Mouse (Mus musculus) liver, embryonic 15.5 days (tissue): Measurements from ENCODE around the gene RPS10-NUDT3. TPM values are rescaled to one million over a fixed set of nuclear protein-coding genes. Genes with fewer than 3 reads are reported as not detected.
A peak's percentile ranks its signal among the peaks of the same experiment; 100 is the strongest.

Experiments used
- ATAC-seq: fragments of 200-750 bp; cut with Nextera tagmentation; 2 replicates; pipeline ENCODE4 v1.8.0; 2017; ENCODE audit warnings: moderate number of reproducible peaks, mild to moderate bottlenecking, moderate library complexity; ENCODE audit not compliant: insufficient read depth
- H3K27ac ChIP-seq: fragments of 300-500 bp; sonication (generic); replicated peaks from 2 replicates; pipeline ENCODE4 v1.5.1; 2015; ENCODE audit warnings: mild to moderate bottlenecking, inconsistent platforms
- H3K27me3 ChIP-seq: fragments of 300-500 bp; sonication (generic); 2 replicates; pipeline ENCODE4 v1.6.1; 2015; ENCODE audit warnings: mild to moderate bottlenecking, inconsistent platforms
- H3K36me3 ChIP-seq: fragments of 300-500 bp; sonication (generic); replicated peaks from 2 replicates; pipeline ENCODE4 v1.6.1; 2015; ENCODE audit warnings: moderate library complexity, mild to moderate bottlenecking, inconsistent platforms
- H3K4me1 ChIP-seq: fragments of 300-500 bp; sonication (generic); replicated peaks from 2 replicates; pipeline ENCODE4 v1.6.1; 2015; ENCODE audit warnings: inconsistent platforms
- H3K4me2 ChIP-seq: fragments of 300-500 bp; sonication (generic); 2 replicates; pipeline ENCODE4 v1.6.1; 2015; ENCODE audit warnings: moderate library complexity, mild to moderate bottlenecking, inconsistent platforms
- H3K4me3 ChIP-seq: fragments of 300-500 bp; sonication (generic); replicated peaks from 2 replicates; pipeline ENCODE4 v1.5.1; 2015; ENCODE audit warnings: mild to moderate bottlenecking, inconsistent platforms
- H3K9ac ChIP-seq: fragments of 300-500 bp; sonication (generic); 2 replicates; pipeline ENCODE4 v1.6.1; 2015; ENCODE audit warnings: moderate library complexity, mild to moderate bottlenecking, inconsistent platforms
- H3K9me3 ChIP-seq: fragments of 300-500 bp; sonication (generic); replicated peaks from 2 replicates; pipeline ENCODE4 v1.6.1; 2016; ENCODE audit warnings: inconsistent platforms
- WGBS: fragments of 180-500 bp; shearing (Covaris S2); methylation state at CpG from one replicate; pipeline ENCODE4 v1.1.7; 2015; ENCODE audit warnings: mixed read lengths; ENCODE audit not compliant: insufficient replicate concordance; 5-methylcytosine and 5-hydroxymethylcytosine counted together
- polyA plus RNA-seq: library from polyadenylated mRNA; unstranded; fragments of >200 nt; fragmentation: Nextera tagmentation; extraction: Ambion mirVana; gene quantifications from 2 replicates; pipeline ENCODE4 v1.2.1, GENCODE M21; 2015

RPS10-NUDT3 gene
- polyA plus RNA-seq, 1 experiment from 2014 or later: not detected

DNA sequence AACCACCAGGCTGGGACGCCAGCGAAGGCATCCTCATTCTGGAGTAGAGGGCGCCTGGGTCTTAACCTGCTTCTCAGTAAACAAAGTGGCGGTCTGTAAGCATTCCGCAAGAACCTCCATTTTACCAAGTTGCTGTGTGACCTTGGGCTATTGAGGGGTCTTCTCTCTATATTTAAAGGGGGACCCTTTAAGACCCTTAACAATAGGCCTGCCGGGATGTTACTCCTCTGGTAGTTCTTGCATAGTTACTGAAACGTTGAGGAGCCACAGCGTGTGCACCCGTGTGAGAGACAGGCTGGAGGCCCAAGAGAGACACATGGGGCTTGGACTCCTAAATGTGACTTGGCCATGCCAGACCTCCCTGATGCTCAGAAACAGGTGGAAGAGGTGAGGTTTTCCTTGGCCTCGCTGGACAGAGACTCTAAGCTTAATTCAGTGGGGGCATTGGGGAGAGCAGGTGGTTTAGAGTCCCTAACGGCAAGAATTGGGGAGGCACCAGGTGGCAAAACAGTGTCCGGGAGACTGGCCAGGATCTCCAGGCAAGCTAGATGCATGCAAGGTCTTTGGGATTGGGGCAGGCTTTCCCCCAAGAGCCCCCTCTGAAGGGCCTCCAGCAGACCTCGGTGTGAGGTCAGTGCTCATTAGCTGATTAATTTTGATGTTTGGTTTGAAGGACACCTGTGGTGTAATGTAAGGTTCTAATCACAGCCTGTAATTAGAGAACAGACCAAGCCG lies 76.9 kb downstream of the RPS10-NUDT3 start:
- Histone ChIP-seq H3K4me3 (peak overlapping the region; percentile 81), H3K27me3 (peaks cover 6% of the 10 kb centered on the region; the same call in 1 of the 2 replicates), H3K27ac (peak overlapping the region; percentile 92), H3K36me3 (peaks cover 25% of the 10 kb centered on the region), H3K9ac (peak overlapping the region; percentile 86), H3K9me3 (no peaks in the 10 kb centered on the region), H3K4me1 (peaks cover 88% of the 10 kb centered on the region), H3K4me2 (peak overlapping the region; percentile 97)
- WGBS: under 1% methylated on average over 14 of the region's 14 CpGs
- no peak for ATAC-seq

GRCm38 (mm10) chr17:27557181-27557926 lies 77.7 kb downstream of the RPS10-NUDT3 start:
- Histone ChIP-seq H3K27ac (peak overlapping the region; percentile 92), H3K36me3 (peaks cover 25% of the 10 kb centered on the region)
- ATAC-seq: 0 out of 2 replicates have a peak, but pooled peaks have one; percentile 7

GRCm38 (mm10) chr17:27556315-27557011 lies 78.6 kb downstream of the RPS10-NUDT3 start, which contains the start of gene Hmga1:
Hmga1 (plus strand) TSS chr17:27556497.
- Histone ChIP-seq H3K4me1 (peaks cover 95% of the 10 kb centered on the region), H3K9me3 (no peaks in the 10 kb centered on the region)

More at GRCm38 (mm10) chr17:27557181-27557926, 77.7 kb downstream of the RPS10-NUDT3 start:
- under 1% methylated on average over 63 of the region's 75 CpGs for WGBS
- H3K4me2 ChIP-seq: peak overlapping the region; percentile 97
- H3K9ac ChIP-seq: peak overlapping the region; percentile 86
- peak overlapping the region; percentile 81 for H3K4me3 ChIP-seq
- H3K9me3 ChIP-seq: no peaks in the 10 kb centered on the region
- H3K4me1 ChIP-seq: peaks cover 95% of the 10 kb centered on the region
- peaks cover 6% of the 10 kb centered on the region; the same call in 1 of the 2 replicates for H3K27me3 ChIP-seq

GRCm38 (mm10) chr17:27555512-27556172 lies 79.4 kb downstream of the RPS10-NUDT3 start:
- H3K9me3 ChIP-seq: no peaks in the 10 kb centered on the region
- peaks cover 10% of the 10 kb centered on the region for H3K36me3 ChIP-seq
- under 1% methylated on average over 55 of the region's 55 CpGs for WGBS
- H3K27me3 ChIP-seq: peaks cover 6% of the 10 kb centered on the region; the same call in 1 of the 2 replicates
- ATAC-seq: peak; percentile 64
- H3K4me1 ChIP-seq: peaks cover 95% of the 10 kb centered on the region
- peak overlapping the region; percentile 97 for H3K4me2 ChIP-seq
- H3K4me3 ChIP-seq: peak overlapping the region; percentile 81
- peak overlapping the region; percentile 92 for H3K27ac ChIP-seq
- peak overlapping the region; percentile 86 for H3K9ac ChIP-seq

More at GRCm38 (mm10) chr17:27556315-27557011, 78.6 kb downstream of the RPS10-NUDT3 start, which contains the start of gene Hmga1:
- ATAC-seq: peak; percentile 72
- Histone ChIP-seq H3K27me3 (peaks cover 6% of the 10 kb centered on the region; the same call in 1 of the 2 replicates), H3K4me2 (peak within 1 kb of the TSS; percentile 97), H3K9ac (peak within 1 kb of the TSS; percentile 86), H3K36me3 (peaks cover 18% of the 10 kb centered on the region), H3K27ac (peak within 1 kb of the TSS; percentile 92), H3K4me3 (peak within 1 kb of the TSS; percentile 81)
- WGBS: 0% methylated on average over 70 of the region's 79 CpGs

DNA sequence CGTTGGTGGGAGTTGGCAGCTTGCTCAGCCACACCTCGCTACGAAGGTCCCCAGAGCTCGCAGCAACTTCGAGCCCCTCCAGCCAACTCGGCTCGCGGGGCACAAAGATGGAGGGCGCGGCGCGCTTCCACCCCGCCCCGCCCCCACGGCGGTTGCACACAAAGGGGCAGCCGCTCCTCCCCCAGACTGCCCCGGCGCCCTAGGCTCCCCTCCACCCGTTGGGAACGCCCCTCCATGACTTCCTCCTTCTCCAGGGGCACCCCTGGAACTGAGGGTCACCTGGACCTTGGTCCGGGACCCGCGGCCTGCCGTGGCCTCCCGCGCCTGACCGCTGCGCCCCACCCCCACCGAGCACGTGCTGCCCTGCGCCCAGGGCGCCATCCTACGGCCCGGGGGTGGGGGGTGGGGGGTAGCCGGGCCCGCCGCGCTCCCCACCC lies 79.9 kb downstream of the RPS10-NUDT3 start:
- H3K4me1 ChIP-seq: peaks cover 89% of the 10 kb centered on the region
- peaks cover 5% of the 10 kb centered on the region for H3K36me3 ChIP-seq
- H3K4me3 ChIP-seq: peak overlapping the region; percentile 81
- H3K27me3 ChIP-seq: peaks cover 6% of the 10 kb centered on the region; the same call in 1 of the 2 replicates
- H3K4me2 ChIP-seq: peak overlapping the region; percentile 97
- peak overlapping the region; percentile 92 for H3K27ac ChIP-seq
- H3K9me3 ChIP-seq: no peaks in the 10 kb centered on the region
- peak; percentile 22 for ATAC-seq
- WGBS: 0% methylated on average over 38 of the region's 39 CpGs
- peak overlapping the region; percentile 86 for H3K9ac ChIP-seq

GRCm38 (mm10) chr17:27554062-27554960 lies 80.7 kb downstream of the RPS10-NUDT3 start:
- Histone ChIP-seq H3K9ac (peak overlapping the region; percentile 86), H3K27ac (peak overlapping the region; percentile 92), H3K9me3 (no peaks in the 10 kb centered on the region), H3K4me1 (peaks cover 82% of the 10 kb centered on the region), H3K4me3 (peak overlapping the region; percentile 81), H3K27me3 (peaks cover 6% of the 10 kb centered on the region; the same call in 1 of the 2 replicates), H3K4me2 (peak overlapping the region; percentile 97), H3K36me3 (no peaks in the 10 kb centered on the region)
- WGBS: 31% methylated on average over 20 of the region's 20 CpGs
- no peak for ATAC-seq

DNA sequence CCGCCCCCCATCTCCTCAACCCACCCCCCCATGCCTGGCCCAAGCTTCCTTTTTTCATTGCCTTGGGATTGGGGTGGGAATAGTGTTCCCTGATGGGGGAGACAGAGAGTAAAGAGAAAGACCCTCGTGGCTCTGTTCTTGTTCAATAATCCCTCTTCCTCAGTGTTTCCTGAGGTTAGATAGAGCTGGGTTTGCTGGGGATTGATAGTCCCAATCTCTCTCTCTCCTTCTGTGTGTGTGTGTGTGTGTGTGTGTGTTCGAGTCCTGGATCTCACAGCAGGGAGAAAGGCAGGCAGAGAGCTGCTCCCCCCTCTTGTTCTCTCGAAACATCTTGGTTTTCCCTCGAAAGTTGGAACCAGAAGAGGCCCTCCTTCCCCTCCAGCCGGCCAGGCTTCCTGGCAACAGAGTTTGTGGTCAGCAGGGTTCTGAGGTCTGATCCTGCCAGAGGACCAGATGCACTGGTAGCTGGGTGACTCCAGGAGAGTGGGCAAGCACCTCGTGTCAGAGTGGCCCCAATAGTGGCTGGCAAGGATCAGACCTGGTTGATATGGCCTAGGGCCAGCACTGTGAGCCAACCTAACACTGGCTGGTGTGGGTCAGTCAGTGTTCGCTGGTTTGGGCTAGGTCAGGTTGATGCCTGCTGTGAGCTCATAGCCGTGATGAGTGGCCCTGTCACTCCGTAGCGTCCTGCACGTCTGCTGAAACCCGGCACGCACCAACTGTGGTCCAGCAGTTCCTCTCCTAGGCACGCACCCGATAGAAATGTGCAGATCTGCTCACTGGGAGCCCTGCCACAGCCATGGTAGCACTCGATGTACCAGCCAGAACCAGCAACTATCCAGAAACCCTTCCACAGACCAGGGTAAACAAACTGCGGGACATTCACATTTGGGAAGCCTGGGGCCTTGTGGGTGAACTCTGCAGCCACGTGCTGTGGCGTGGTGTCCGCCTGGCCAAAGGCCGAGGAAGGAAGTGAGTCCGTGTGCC lies 82.5 kb downstream of the RPS10-NUDT3 start:
- H3K9ac ChIP-seq: no peak overlapping the region
- peaks cover 64% of the 10 kb centered on the region for H3K4me1 ChIP-seq
- WGBS: 26% methylated on average over 23 of the region's 23 CpGs

DNA sequence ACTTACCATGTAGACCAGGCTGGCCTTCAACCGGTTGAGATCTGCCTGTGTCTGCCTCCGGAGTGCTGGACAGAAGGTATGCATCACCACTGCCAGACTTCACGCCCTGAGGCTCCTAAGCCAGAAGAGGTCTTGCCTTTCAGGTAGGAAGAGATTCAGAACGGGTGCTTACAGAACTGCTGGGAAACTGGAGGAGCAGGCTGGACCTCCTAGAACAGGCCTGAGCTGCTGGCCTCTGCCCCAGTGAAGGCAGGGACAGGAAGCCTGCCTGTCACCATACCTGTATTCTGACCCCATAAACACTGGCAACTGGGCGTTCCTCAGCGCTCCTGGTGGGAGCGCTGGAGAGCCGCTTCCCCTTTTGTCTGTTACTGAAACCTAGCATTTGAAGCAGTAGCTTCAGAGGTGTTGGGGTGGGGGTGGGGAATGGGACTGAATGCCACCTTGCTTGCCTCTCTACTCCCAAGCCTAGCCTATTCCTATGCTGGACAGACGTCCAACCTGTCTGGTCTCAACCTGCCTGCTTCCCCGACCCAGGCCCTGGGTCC lies 83.6 kb downstream of the RPS10-NUDT3 start:
- no peak overlapping the region for H3K9ac ChIP-seq
- no peaks in the 10 kb centered on the region for H3K36me3 ChIP-seq
- H3K27ac ChIP-seq: no peak overlapping the region
- no peak overlapping the region for H3K4me2 ChIP-seq
- H3K27me3 ChIP-seq: peaks cover 6% of the 10 kb centered on the region; the same call in 1 of the 2 replicates
- no peak overlapping the region for H3K4me3 ChIP-seq
- ATAC-seq: no peak
- peaks cover 55% of the 10 kb centered on the region for H3K4me1 ChIP-seq
- WGBS: 40% methylated on average over 10 of the region's 10 CpGs
- no peaks in the 10 kb centered on the region for H3K9me3 ChIP-seq

More for the DNA sequence above, 82.5 kb downstream of the RPS10-NUDT3 start:
- no peak for ATAC-seq
- Histone ChIP-seq H3K4me2 (no peak overlapping the region; the same call in 1 of the 2 replicates), H3K4me3 (no peak overlapping the region), H3K27me3 (peaks cover 6% of the 10 kb centered on the region; the same call in 1 of the 2 replicates), H3K36me3 (no peaks in the 10 kb centered on the region), H3K27ac (peak overlapping the region; percentile 53; the same call in 1 of the 2 replicates), H3K9me3 (no peaks in the 10 kb centered on the region)
